Mouse (Mus musculus) spleen, adult 18-20 months (tissue): Measurements from ENCODE around the gene Zfp664.

ENCODE experiments used
- DNase-seq, 2 experiments: peaks; one replicate each; pipeline ENCODE4 v3.0.0; 2022; ENCODE audit warnings: mixed read lengths in 2 of 2

The Zfp664 gene

DNA sequence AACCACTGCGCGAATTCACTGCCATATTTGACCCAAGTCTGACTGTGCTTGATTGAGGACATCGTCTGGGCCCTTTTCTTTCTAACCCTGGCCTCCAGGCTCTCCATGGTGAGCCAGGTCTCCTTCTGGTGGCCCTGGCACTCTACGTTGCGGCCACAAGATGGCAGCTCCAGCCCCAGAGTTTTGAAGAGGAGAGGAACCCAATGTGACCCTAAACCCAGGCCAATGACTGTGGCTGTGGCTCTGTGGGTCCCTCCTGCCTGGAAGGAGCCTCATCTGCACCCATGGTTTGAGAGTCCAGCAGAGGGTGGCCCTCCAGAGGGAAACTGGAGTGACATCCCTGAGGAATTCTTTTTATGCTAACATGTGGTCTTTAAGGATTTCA, 67.6 kb downstream of the Zfp664 start:
- no peak for DNase-seq

DNA sequence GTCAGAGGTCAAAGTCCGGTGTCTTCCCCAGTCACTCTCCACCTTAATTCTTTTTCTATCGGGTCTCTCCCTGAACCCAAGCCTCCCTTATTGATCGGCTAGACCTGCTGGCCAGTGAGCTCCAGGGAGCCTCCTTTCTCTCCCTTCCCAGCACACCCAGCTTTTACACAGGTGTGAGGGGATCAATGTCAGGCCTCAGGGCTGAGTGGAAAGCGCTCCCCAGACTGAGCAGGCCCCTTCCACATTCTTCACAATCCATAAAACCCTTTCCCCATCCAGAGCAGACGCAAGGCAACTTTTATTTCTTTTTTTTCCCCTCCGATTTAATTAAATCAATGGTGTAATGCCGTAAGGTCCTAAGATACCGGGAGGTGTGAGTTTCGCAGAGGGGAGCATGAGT, 68.1 kb downstream of the Zfp664 start:
- DNase-seq: no peak

DNA sequence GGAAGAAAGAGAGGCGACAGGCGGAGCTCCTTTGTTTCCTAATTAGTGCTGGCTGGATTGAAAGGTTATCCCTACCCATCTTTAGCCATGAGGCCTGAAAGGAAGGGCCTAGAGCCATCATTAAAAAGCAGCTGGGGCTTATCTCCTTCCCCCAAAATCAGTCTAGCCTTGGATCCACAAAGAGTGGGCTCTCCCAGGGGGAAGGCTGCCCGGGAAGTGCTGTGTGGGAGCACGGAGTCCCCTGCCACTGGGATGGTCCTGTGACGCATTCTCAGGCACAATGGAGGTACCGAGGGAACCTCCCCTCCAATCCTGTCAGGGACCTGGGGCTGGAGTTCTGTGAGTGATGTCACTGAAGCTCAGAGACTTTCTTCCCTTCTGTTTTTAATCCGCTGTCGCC, 68.6 kb downstream of the Zfp664 start:
- no peak for DNase-seq

DNA sequence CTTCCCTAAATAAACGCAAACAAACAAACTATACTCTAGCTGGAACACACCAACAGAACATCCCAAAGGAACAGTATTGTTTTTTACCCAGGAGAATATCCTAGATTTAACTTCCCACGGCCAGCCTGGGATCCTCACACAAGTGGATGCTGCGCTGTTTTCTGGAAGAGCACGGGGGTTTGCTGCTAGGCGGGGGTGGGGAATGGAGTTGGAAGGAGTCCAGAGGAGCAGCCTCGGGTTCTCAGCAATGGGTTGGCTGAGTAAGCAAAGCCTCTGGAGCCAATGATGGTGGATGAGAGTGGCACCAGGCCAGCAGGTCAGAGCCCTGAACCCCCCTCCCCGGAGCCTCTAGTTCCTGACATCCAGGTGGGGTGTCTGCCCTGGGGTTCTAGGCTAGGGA, 72.1 kb downstream of the Zfp664 start:
- DNase-seq: no peak

DNA sequence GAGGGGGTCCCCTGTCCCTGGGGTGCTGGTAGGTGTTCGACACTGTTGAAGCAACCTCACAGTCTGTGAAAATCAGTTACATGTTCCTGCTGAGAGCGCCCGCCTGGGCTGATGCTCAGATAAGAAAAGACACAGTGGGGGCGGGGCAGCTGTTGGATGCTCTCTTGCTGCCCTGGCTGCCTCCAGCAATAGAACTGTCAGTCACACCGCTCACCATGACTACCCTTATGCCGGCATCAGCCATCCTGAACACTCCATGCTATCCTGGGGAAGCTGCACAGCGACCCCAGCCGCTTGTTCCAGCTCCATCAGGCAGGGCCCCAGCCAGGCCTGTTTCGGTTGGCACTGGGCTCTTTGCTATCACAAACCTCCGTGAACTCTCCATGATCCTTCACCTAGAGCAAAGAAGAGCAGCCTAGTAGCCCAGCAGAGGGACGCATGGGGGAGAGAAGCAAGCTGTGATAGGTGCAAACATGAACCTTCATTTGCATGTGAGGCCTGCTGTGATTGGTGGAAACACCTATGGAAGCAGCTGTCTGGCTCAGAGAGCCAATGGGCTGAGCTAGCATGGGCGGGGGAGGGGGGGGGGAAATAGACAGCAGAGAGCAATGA, 80.8 kb downstream of the Zfp664 start:
- no peak for DNase-seq

DNA sequence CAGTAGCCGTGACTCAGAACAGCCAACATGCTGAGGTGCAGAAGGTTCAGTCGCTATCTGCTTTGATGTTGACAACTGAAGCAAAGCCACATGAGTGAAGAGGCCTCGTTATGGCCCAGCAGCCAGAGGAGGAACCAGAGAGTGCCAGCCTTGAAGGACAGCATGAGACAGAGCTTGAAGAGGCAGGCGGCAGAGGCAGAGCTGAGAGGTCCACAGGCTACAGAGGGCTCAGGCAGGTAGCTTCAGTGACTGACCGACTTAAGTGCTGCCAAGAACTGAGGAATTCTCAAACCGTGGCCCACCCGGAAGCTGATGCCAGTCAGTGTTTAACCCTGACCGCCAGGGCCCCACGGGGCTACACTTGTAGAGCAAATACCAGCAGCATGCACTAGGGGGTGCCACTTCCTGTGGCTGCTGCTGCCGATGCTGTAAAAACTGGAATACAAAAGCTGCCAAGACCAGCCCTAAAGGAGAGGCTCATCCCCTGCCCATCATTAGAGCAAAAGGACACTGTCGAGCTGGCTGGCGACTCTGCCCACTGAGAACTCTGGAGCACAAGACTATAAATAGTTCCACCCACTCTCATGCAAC, 81.4 kb downstream of the Zfp664 start:
- DNase-seq: peak; percentile 38 to 66

DNA sequence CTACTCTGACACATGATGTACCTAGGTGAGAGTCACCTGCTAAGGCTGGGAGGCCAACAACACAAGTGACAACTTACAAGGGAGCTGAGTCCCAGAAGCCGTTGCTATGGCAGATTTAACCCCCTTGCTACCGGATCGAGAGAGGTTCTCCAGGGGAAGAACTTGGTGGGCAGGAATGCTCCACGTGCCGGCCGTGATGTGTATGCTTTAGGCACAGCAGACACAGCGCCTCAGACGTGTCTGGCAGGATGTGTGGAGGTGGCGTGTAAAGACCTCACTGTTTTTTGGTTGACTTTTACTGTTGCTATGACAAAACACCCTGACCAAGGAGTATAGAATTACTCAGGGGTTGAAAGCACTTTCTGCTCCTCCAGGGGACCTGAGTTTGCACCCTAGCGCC, 81.9 kb downstream of the Zfp664 start:
- no peak for DNase-seq

DNA sequence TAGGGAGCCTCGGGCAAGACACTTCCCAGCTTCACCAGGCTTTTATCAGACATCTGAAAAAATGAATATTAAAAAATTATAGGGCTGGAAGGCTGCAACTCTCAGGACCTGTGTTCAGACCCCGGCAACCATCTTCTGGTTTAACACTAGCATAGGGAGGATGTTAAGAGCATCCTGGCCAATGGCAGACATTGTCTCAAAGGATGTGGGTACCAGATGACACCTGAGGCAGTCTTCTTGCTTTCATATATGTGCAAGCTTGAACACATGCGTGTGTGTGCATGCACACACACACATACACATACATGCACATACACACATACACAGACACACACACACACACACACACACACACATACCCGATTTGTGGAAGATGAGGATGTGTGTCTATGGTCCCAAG, 82.6 kb downstream of the Zfp664 start:
- no peak for DNase-seq

DNA sequence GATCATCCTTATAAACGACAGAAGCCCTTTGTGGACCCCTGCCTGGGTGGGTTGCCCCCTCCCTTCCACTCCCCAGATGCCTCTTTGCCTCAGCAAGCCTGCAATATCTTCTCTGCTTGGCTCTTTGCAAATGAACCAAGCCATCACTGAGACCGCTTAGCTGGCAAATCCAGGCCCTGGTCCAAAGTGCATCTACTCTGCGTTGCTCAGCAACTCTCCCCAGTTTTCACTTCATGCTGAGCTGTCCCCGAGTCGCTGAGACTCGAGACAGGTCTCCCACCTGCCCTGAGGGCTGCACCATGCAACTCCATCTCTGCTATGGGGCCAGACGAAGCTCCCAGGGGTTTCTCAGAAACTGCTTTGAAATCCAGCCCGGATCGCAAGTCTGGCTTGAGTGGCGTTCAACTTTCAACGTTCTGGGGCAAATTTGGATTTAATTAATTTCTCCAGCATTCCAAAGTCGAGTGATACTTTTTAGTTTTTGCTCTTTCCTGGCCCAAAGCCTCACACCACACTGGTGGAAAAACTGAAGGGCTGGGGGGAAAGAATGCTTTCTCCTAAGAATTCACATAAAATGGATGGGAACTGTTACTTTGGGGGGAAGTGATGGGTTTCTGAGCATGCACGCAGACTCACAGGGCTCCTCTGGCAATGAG, 88.3 kb downstream of the Zfp664 start:
- no peak for DNase-seq

DNA sequence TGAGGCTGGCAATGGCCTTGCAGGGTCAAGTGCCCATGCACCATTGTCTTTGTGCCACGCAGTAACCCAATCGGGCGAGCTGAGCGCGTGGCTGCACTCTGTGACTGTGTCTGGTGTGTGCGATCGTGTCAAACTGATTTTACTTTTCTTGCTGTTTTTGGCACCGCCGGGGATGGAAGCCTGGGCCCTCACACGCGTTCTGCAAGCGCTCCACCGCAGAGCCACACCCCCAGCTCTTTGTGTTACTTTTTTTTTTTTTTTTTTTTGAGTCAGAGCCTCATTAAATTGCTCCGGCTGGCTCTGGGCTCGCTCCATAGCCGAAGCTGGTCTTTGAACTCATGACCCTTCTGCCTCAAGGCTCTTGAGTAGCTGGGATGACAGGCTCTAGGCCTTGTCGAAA, 88.8 kb downstream of the Zfp664 start:
- DNase-seq: no peak
